Mouse (Mus musculus) midbrain, embryonic 14.5 days (tissue): ENCODE results near the gene Fgfr2. TPM values are rescaled to one million over a fixed set of nuclear protein-coding genes. Genes with fewer than 3 reads are reported as not detected.

Experiments
- ATAC-seq: fragments of 200-750 bp; cut with Nextera tagmentation; 2 replicates; pipeline ENCODE4 v1.8.0; 2017; ENCODE audit warnings: moderate number of reproducible peaks, moderate library complexity; ENCODE audit not compliant: low FRiP score, low TSS enrichment
- DNase-seq: peaks from one replicate; pipeline ENCODE4 v3.0.0-alpha.2; 2015
- H3K27ac ChIP-seq: fragments of 300-500 bp; sonication (generic); replicated peaks from 2 replicates; pipeline ENCODE4 v1.5.1; 2014; ENCODE audit warnings: mild to moderate bottlenecking, low read depth, low read length, moderate library complexity
- H3K27me3 ChIP-seq: fragments of 300-500 bp; sonication (generic); 2 replicates; pipeline ENCODE4 v1.6.1; 2014; ENCODE audit warnings: low read length, control low read depth, mixed read lengths; ENCODE audit not compliant: control insufficient read depth, insufficient read depth
- H3K36me3 ChIP-seq: fragments of 300-500 bp; sonication (generic); 2 replicates; pipeline ENCODE4 v1.6.1; 2014; ENCODE audit warnings: low read length, control low read depth; ENCODE audit not compliant: control insufficient read depth, insufficient read depth
- H3K4me1 ChIP-seq: fragments of 300-500 bp; sonication (generic); 2 replicates; pipeline ENCODE4 v1.6.1; 2014; ENCODE audit warnings: mild to moderate bottlenecking, antibody characterized with exemption, low read length, control low read depth; ENCODE audit not compliant: control insufficient read depth, insufficient read depth
- H3K4me2 ChIP-seq: fragments of 300-500 bp; sonication (generic); 2 replicates; pipeline ENCODE4 v1.6.1; 2014; ENCODE audit warnings: mild to moderate bottlenecking, low read length, moderate library complexity
- H3K4me3 ChIP-seq: fragments of 300-500 bp; sonication (generic); replicated peaks from 2 replicates; pipeline ENCODE4 v1.5.1; 2014; ENCODE audit warnings: low read depth, low read length
- H3K9ac ChIP-seq: fragments of 300-500 bp; sonication (generic); replicated peaks from 2 replicates; pipeline ENCODE4 v1.6.1; 2014; ENCODE audit warnings: mild to moderate bottlenecking, low read length, moderate library complexity
- H3K9me3 ChIP-seq: fragments of 300-500 bp; sonication (generic); 2 replicates; pipeline ENCODE4 v1.6.1; 2016; ENCODE audit warnings: low read length, control low read depth, mixed read lengths; ENCODE audit not compliant: control insufficient read depth
- WGBS: fragments of 180-500 bp; shearing (Covaris S2); extraction: QIAGEN DNeasy Blood & Tissue Kit; methylation state at CpG from one replicate; pipeline ENCODE4 v1.1.7; 2014; 5-methylcytosine and 5-hydroxymethylcytosine counted together
- polyA plus RNA-seq: library from polyadenylated mRNA; unstranded; fragments of >200 nt; fragmentation: Nextera tagmentation; extraction: Ambion mirVana; gene quantifications from 2 replicates; pipeline ENCODE4 v1.2.1, GENCODE M21; 2014

Gene Fgfr2
- polyA plus RNA-seq, 1 experiment from 2014 or later = 28.1 TPM

DNA sequence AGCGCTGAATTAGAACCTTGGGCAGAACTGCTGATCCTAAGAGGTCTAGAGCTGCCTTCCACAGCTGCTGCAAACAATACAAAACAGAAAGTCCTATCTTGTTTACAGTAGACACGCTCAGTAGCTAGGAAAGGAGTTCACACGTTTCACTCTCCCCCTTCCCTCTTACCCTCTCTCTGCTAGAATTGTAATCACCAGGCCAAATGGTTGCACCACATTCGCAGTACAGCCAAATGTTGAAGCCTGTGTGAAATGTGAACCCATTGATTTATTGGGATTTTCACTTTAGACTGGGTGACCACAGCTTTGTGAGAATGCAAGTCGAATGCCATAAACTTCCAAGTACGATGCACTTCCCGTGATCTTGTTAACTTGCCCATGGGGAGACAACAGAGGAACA lies 1028.5 kb downstream of the Fgfr2 start:
- Histone ChIP-seq H3K4me3 (no peak overlapping the region), H3K4me1 (no peaks in the 10 kb centered on the region), H3K9me3 (no peaks in the 10 kb centered on the region), H3K4me2 (no peak overlapping the region), H3K27ac (no peak overlapping the region), H3K27me3 (no peaks in the 10 kb centered on the region), H3K9ac (no peak overlapping the region), H3K36me3 (no peaks in the 10 kb centered on the region)
- 86% methylated on average over 7 of the region's 7 CpGs for WGBS
- no peak for DNase-seq
- no peak for ATAC-seq

DNA sequence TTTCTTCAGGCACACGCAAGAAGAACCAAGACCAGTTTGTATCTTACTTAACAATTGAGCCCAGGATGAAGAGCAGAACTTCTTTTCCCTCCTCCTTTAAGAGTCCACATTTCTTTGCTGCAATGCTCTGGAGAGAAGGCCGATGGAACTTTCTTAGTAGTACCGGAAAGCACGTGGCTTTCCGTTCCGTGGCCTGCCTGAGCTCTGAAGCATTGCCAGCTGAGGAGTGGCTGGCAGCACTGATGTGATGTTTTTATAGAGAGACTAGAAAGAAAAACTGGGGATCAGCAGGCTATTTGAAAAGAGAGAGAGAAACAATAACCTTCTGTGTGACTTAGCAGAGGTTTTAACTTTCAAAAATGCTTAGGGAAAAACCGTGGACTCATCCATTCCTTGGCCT lies 1031.6 kb downstream of the Fgfr2 start:
- Histone ChIP-seq H3K36me3 (no peaks in the 10 kb centered on the region), H3K9ac (no peak overlapping the region), H3K27me3 (no peaks in the 10 kb centered on the region), H3K4me2 (no peak overlapping the region), H3K27ac (no peak overlapping the region), H3K4me1 (no peaks in the 10 kb centered on the region), H3K4me3 (no peak overlapping the region), H3K9me3 (no peaks in the 10 kb centered on the region)
- ATAC-seq = no peak
- DNase-seq = no peak
- WGBS = 83% methylated on average over 7 of the region's 7 CpGs

DNA sequence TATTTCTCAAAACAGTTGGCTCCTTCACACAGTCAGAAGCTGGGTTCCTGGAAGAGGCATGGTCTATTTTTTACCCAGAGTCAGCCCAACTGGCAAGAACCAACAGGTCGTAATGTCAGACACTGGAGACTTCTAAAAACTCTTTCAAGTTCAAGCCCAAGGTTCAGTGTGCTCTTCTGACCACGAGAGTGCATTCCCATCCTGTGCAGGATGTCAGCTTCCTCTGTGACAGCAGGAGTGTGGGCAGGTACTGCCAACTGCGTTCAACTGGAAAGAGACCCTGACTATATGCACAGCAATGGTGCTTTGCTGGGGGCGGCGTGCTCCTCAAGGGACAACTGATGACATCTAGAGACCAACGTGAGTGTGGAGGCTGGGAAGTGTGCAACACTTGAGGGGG lies 1034.5 kb downstream of the Fgfr2 start:
- Histone ChIP-seq H3K4me2 (no peak overlapping the region), H3K27ac (no peak overlapping the region), H3K9me3 (no peaks in the 10 kb centered on the region), H3K36me3 (no peaks in the 10 kb centered on the region), H3K4me1 (no peaks in the 10 kb centered on the region), H3K27me3 (no peaks in the 10 kb centered on the region), H3K4me3 (no peak overlapping the region), H3K9ac (no peak overlapping the region)
- ATAC-seq = no peak
- no peak for DNase-seq
- WGBS = 84% methylated on average over 6 of the region's 6 CpGs

DNA sequence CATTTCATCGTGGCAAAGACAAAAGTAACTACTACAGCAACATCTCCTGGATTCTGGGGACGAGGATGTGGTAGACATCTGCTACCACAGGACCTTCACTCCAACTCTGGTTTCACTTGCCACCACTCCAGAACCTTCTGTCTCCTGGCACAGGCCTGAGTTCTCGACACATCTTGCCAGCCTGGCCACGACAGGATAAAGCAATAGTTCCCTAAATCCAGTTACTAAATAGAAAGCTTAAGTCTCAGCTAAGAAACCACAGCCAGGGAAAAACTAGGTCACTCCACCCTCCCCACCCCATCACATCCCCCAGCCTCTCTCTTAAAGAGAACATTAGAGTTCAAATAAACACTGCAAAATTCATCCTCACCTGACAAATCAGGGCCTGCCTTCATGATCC lies 1035.0 kb downstream of the Fgfr2 start:
- 70% methylated on average over 4 of the region's 4 CpGs for WGBS
- H3K36me3 ChIP-seq = no peaks in the 10 kb centered on the region
- H3K4me1 ChIP-seq = no peaks in the 10 kb centered on the region
- DNase-seq = no peak
- H3K9me3 ChIP-seq = no peaks in the 10 kb centered on the region
- H3K9ac ChIP-seq = no peak overlapping the region
- H3K27me3 ChIP-seq = no peaks in the 10 kb centered on the region
- ATAC-seq = no peak
- H3K4me3 ChIP-seq = no peak overlapping the region
- H3K27ac ChIP-seq = no peak overlapping the region
- H3K4me2 ChIP-seq = no peak overlapping the region

DNA sequence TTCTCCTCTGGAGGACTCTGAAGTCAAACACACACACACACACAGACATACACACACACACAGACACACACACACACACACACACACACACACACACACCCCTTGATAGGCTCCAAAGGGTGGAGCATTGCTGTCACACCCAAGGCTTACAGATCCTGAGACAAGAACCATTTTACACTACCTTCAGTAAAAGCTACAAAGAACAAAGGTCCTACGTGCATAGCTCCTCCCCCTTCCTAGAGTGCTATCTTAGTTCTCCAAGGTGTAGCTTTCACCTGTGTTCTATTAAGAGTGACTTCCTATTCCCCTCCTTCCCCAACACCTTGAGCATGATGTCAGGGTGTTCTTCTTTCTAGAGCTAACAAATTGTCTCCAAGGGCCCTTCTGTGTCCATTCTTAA lies 1047.3 kb downstream of the Fgfr2 start:
- no peak for DNase-seq
- Histone ChIP-seq H3K9ac (no peak overlapping the region), H3K4me2 (no peak overlapping the region), H3K36me3 (no peaks in the 10 kb centered on the region), H3K27ac (no peak overlapping the region), H3K4me3 (no peak overlapping the region), H3K27me3 (no peaks in the 10 kb centered on the region), H3K9me3 (no peaks in the 10 kb centered on the region), H3K4me1 (no peaks in the 10 kb centered on the region)
- no peak for ATAC-seq
- WGBS = 86% methylated on average over 1 of the region's 1 CpGs

DNA sequence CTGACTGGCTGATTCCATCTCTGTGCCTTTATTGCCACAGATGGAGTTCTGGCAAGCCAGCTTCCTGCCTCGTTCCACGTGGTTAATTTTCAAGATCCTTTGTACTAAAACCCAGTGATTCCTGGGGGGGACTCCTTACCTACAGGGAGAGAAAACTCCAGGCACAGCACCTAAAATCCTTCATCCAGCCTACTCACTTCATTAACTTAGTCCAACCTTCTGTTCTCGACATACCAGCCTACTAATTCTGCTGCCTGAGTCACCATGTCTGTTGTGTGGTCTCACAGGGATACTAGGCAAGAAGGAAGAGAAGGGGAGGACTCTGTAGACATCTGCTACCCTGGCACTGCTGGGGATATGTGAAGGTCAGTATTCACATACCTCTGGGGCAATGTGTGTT lies 1048.6 kb downstream of the Fgfr2 start:
- H3K9ac ChIP-seq = no peak overlapping the region
- H3K4me2 ChIP-seq = no peak overlapping the region
- H3K9me3 ChIP-seq = no peaks in the 10 kb centered on the region
- H3K27ac ChIP-seq = no peak overlapping the region
- no peaks in the 10 kb centered on the region for H3K4me1 ChIP-seq
- 72% methylated on average over 3 of the region's 3 CpGs for WGBS
- no peak for ATAC-seq
- H3K4me3 ChIP-seq = no peak overlapping the region
- H3K27me3 ChIP-seq = no peaks in the 10 kb centered on the region
- no peak for DNase-seq
- no peaks in the 10 kb centered on the region for H3K36me3 ChIP-seq

DNA sequence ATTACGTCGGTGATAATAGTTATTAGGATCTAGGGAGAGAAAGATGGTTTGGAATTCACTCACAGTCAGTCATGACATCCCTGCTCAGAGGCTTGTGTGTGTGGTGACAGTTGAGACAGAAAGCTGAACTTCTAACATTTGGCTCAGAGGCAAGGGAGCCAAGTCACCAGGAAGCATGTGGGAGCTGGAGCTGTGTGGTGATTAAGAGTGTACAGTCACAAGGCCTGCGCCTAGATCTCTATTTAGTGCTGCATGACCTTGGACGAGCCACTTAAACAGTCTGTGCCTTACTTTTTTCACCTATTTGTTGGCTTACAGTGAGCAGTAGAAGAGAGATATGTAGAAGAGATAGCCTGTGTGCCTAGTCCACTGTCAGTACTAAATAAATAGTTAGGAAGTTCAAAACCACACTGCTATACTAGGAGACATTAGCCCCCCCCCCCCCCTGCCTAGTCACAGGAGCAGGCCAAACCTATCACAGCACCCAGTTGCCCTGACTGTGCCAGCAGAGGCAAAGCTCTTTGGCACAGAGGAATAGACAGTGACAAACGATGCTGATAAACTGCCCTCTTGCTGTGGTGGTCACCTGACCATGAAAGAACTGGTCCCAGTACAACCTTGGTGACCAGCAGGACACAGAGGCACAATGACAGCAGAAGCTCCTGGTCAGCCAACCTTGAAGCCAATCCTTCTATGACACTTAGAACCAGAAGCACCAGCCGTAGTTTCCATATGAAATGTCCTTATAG lies 1052.1 kb downstream of the Fgfr2 start:
- Histone ChIP-seq H3K4me1 (no peaks in the 10 kb centered on the region), H3K27ac (no peak overlapping the region), H3K27me3 (no peaks in the 10 kb centered on the region), H3K4me3 (no peak overlapping the region), H3K36me3 (no peaks in the 10 kb centered on the region), H3K4me2 (no peak overlapping the region), H3K9me3 (no peaks in the 10 kb centered on the region), H3K9ac (no peak overlapping the region)
- DNase-seq (no peak), ATAC-seq (no peak)
- WGBS = 82% methylated on average over 6 of the region's 6 CpGs

DNA sequence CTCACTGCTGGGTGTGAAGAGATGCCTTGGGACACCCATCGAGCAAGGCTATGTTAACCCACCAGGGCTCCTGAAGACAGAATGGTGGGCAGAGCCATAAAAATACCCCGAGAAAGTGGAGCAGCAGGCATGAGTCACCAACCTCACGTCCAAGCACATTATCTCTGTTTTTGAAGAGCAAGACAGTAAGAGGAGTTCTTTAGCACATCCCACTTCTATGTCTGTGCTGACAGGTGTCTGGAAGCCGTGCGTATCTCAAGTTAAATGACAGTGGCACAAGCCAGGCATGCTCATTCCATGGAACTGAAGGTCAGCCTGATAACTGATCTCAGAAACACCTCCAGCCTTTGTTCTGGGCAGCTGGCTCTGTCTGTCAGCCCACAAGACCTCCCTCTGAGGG lies 1055.2 kb downstream of the Fgfr2 start:
- no peak for ATAC-seq

DNA sequence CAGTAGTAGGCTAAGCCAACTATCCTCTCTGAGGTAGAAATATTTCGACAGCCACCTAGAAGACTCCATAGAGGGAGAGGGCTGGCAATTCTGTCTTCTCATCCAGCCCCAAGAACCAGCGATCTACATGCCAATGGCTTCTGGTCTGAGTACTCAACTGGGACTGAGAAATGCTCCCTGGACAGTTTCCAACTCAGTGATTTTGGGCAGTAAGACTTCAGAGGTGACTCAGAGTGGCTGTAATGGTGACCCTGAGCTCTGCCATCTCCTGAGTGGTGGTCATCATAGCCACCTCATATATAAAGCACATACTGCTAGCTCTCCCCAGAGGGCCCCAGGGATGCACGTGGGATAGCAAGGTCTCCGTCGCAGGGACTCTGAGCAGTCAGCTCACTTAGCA lies 1055.6 kb downstream of the Fgfr2 start:
- ATAC-seq (no peak), DNase-seq (no peak)
- Histone ChIP-seq H3K4me2 (no peak overlapping the region), H3K4me3 (no peak overlapping the region), H3K9me3 (no peaks in the 10 kb centered on the region), H3K9ac (no peak overlapping the region), H3K36me3 (no peaks in the 10 kb centered on the region), H3K27ac (no peak overlapping the region), H3K27me3 (no peaks in the 10 kb centered on the region), H3K4me1 (no peaks in the 10 kb centered on the region)
- 86% methylated on average over 5 of the region's 5 CpGs for WGBS

More for the DNA sequence above, 1055.2 kb downstream of the Fgfr2 start:
- H3K4me2 ChIP-seq = no peak overlapping the region
- H3K27me3 ChIP-seq = no peaks in the 10 kb centered on the region
- WGBS = 91% methylated on average over 5 of the region's 5 CpGs
- H3K4me3 ChIP-seq = no peak overlapping the region
- no peaks in the 10 kb centered on the region for H3K36me3 ChIP-seq
- H3K27ac ChIP-seq = no peak overlapping the region
- H3K4me1 ChIP-seq = no peaks in the 10 kb centered on the region
- H3K9ac ChIP-seq = no peak overlapping the region
- DNase-seq = no peak
- no peaks in the 10 kb centered on the region for H3K9me3 ChIP-seq
